Mouse (Mus musculus): Measurements from ENCODE around the gene Hrk.

DNA sequence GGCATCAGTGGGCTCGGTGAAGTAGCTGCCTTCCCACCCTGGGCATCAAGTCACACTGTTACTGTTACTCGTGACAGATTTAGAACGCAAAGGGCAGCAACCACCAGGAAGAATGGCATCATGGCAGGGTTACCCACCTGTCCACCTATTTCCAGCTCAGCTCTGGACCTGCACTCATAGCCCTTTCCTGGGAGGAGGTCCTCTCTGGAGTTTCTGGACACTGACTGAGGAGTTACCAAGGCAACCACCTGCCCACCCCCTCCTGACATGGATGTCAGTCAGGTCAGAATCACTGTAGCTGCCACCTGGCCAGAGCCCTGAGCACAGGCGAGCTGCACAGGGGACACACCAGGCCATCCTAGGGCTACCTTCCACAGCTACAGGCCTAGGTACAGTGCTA, 37.8 kb upstream of the Hrk start:
- no peak for TF ChIP-seq CTCF (IDR thresholded peaks at IDR 0.05; ENCODE audit: low read depth)
- no peak for TF ChIP-seq EP300 (IDR thresholded peaks at IDR 0.05; ENCODE audit: low read depth)
